Mouse (Mus musculus) G1E (cell line): Measurements from ENCODE around the gene Gck. TPM values are rescaled to one million over a fixed set of nuclear protein-coding genes. Genes with fewer than 3 reads are reported as not detected.

Experiments used
- ATAC-seq: 2 replicates; pipeline ENCODE4 v1.8.0; 2016; ENCODE audit warnings: mild to moderate bottlenecking; ENCODE audit not compliant: insufficient number of reproducible peaks, poor library complexity, low FRiP score, severe bottlenecking; ENCODE audit errors: extremely low read depth
- DNase-seq: peaks from one replicate; pipeline ENCODE4 v3.0.0; 2012; ENCODE audit warnings: low spot score
- H3K27me3 ChIP-seq: 2 replicates; pipeline ENCODE4 v1.6.1; 2012; ENCODE audit warnings: mild to moderate bottlenecking, low read length, inconsistent platforms; ENCODE audit not compliant: insufficient read depth
- H3K36me3 ChIP-seq: replicated peaks from 2 replicates; pipeline ENCODE3; 2012; ENCODE audit warnings: mild to moderate bottlenecking, inconsistent platforms
- H3K4me1 ChIP-seq: 2 replicates; pipeline ENCODE4 v1.6.1; 2012; ENCODE audit warnings: low read depth, low read length, inconsistent platforms, mixed read lengths; ENCODE audit not compliant: insufficient read depth
- H3K4me3 ChIP-seq: 2 replicates; pipeline ENCODE4 v1.5.1; 2012; ENCODE audit warnings: low read depth, mild to moderate bottlenecking, inconsistent platforms, low read length, moderate library complexity, mixed read lengths
- H3K9me3 ChIP-seq: replicated peaks from 2 replicates; pipeline ENCODE4 v1.6.1; 2012; ENCODE audit warnings: inconsistent platforms
- CTCF ChIP-seq: IDR thresholded peaks from 2 replicates; pipeline ENCODE4 v1.5.1; 2012; ENCODE audit warnings: low read depth, low read length, inconsistent platforms, mixed read lengths
- GATA1 ChIP-seq: IDR thresholded peaks from 2 replicates; pipeline ENCODE4 v1.6.1; 2012; ENCODE audit warnings: borderline replicate concordance, low read length, inconsistent platforms, mixed read lengths
- GATA2 ChIP-seq: IDR thresholded peaks from 2 replicates; pipeline ENCODE4 v1.6.1; 2012; ENCODE audit warnings: low read depth, low read length, inconsistent platforms, borderline replicate concordance
- POLR2AphosphoS5 ChIP-seq: IDR thresholded peaks from 2 replicates; pipeline ENCODE4 v1.6.1; 2012; ENCODE audit warnings: low read depth, low read length, inconsistent platforms; ENCODE audit not compliant: insufficient replicate concordance
- TAL1 ChIP-seq: conservative IDR thresholded peaks from 2 replicates; pipeline ENCODE4 v1.6.1; 2012; ENCODE audit warnings: low read depth, low read length, inconsistent platforms, mixed read lengths
- polyA plus RNA-seq: library from polyadenylated mRNA; stranded (reverse); fragments of >175 nt; gene quantifications from 2 replicates; pipeline ENCODE4 v1.2.3, GENCODE M21; 2012
- total RNA-seq, 2 experiments: library from RNA; stranded (forward) in 1 of 2; stranded (reverse) in 1 of 2; fragments of 200-1000 nt in 1 of 2; fragments of >200 nt in 1 of 2; fragmentation: Nextera tagmentation in 1 of 2; gene quantifications; 2 replicates each; pipeline ENCODE4 v1.2.3; 2014 to 2017

The Gck gene
- total and polyA plus RNA-seq, 3 experiments = 0.11 TPM; not detected in 2

GRCm38 (mm10) chr11:5916178-5916548, 33.7 kb downstream of the Gck start:
- Histone ChIP-seq H3K4me1 (peaks cover 4% of the 10 kb centered on the region), H3K4me3 (no peak overlapping the region), H3K36me3 (no peaks in the 10 kb centered on the region), H3K9me3 (no peaks in the 10 kb centered on the region), H3K27me3 (peaks cover 13% of the 10 kb centered on the region)
- ATAC-seq = no peak; the same call in 1 of the 2 replicates
- TF ChIP-seq TAL1 (no peak), GATA1 (no peak), POLR2AphosphoS5 (no peak), CTCF (no peak), GATA2 (no peak)
- no peak for DNase-seq

- no peaks in the 10 kb centered on the region for H3K9me3 ChIP-seq
Measured at GRCm38 (mm10) chr11:5915429-5916177, 34.3 kb downstream of the Gck start.

GRCm38 (mm10) chr11:5914940-5915339, 34.9 kb downstream of the Gck start:
- ATAC-seq (no peak), DNase-seq (no peak)
- H3K4me3 ChIP-seq = no peak overlapping the region
- peaks cover 4% of the 10 kb centered on the region; the same call in 1 of the 2 replicates for H3K4me1 ChIP-seq
- no peaks in the 10 kb centered on the region for H3K36me3 ChIP-seq
- TF ChIP-seq GATA1 (no peak), TAL1 (no peak), CTCF (no peak), POLR2AphosphoS5 (no peak), GATA2 (no peak)
- H3K27me3 ChIP-seq = peaks cover 22% of the 10 kb centered on the region
- no peaks in the 10 kb centered on the region for H3K9me3 ChIP-seq

More at GRCm38 (mm10) chr11:5915429-5916177, 34.3 kb downstream of the Gck start:
- no peak for TF ChIP-seq CTCF
- TF ChIP-seq GATA2 = no peak
- no peak for TF ChIP-seq GATA1
- TF ChIP-seq POLR2AphosphoS5 = no peak
- no peak for TF ChIP-seq TAL1
- Histone ChIP-seq H3K27me3 (peaks cover 16% of the 10 kb centered on the region), H3K4me3 (no peak overlapping the region), H3K36me3 (no peaks in the 10 kb centered on the region), H3K4me1 (peaks cover 4% of the 10 kb centered on the region)
- DNase-seq = no peak
- ATAC-seq = no peak

- Histone ChIP-seq H3K4me3 (no peak overlapping the region), H3K36me3 (no peaks in the 10 kb centered on the region), H3K27me3 (peaks cover 22% of the 10 kb centered on the region), H3K4me1 (peaks cover 4% of the 10 kb centered on the region; the same call in 1 of the 2 replicates), H3K9me3 (no peaks in the 10 kb centered on the region)
- DNase-seq = no peak
- no peak for TF ChIP-seq CTCF
- no peak for ATAC-seq
Measured at GRCm38 (mm10) chr11:5913936-5914335, 35.9 kb downstream of the Gck start.

- DNase-seq (no peak), ATAC-seq (no peak)
- Histone ChIP-seq H3K4me3 (no peak overlapping the region), H3K4me1 (peaks cover 4% of the 10 kb centered on the region; the same call in 1 of the 2 replicates), H3K36me3 (no peaks in the 10 kb centered on the region), H3K9me3 (no peaks in the 10 kb centered on the region), H3K27me3 (peaks cover 24% of the 10 kb centered on the region)
- TF ChIP-seq TAL1 (no peak), GATA1 (no peak), GATA2 (no peak), POLR2AphosphoS5 (no peak), CTCF (no peak)
Measured at GRCm38 (mm10) chr11:5913256-5913655, 36.6 kb downstream of the Gck start.

- Histone ChIP-seq H3K36me3 (no peaks in the 10 kb centered on the region), H3K9me3 (no peaks in the 10 kb centered on the region), H3K4me1 (peaks cover 4% of the 10 kb centered on the region; the same call in 1 of the 2 replicates), H3K4me3 (no peak overlapping the region), H3K27me3 (peaks cover 24% of the 10 kb centered on the region)
- no peak for ATAC-seq
- peak; percentile 23 for DNase-seq
- no peak for TF ChIP-seq POLR2AphosphoS5
- no peak for TF ChIP-seq GATA1
- no peak for TF ChIP-seq CTCF
- TF ChIP-seq GATA2 = no peak
- TF ChIP-seq TAL1 = no peak
Measured at GRCm38 (mm10) chr11:5912635-5913034, 37.2 kb downstream of the Gck start.
